Mouse (Mus musculus) megakaryocyte, embryonic 14.5 days (primary cell): ENCODE results near the gene Eif4b.

Experiments
- FLI1 ChIP-seq: IDR thresholded peaks from 2 replicates; pipeline ENCODE4 v1.6.1; 2012; ENCODE audit warnings: low read length, inconsistent platforms, mixed read lengths
- GATA1 ChIP-seq: IDR thresholded peaks from 3 replicates; pipeline ENCODE4 v1.6.1; 2012; ENCODE audit warnings: mixed read lengths, low read length, inconsistent platforms, borderline replicate concordance

DNA sequence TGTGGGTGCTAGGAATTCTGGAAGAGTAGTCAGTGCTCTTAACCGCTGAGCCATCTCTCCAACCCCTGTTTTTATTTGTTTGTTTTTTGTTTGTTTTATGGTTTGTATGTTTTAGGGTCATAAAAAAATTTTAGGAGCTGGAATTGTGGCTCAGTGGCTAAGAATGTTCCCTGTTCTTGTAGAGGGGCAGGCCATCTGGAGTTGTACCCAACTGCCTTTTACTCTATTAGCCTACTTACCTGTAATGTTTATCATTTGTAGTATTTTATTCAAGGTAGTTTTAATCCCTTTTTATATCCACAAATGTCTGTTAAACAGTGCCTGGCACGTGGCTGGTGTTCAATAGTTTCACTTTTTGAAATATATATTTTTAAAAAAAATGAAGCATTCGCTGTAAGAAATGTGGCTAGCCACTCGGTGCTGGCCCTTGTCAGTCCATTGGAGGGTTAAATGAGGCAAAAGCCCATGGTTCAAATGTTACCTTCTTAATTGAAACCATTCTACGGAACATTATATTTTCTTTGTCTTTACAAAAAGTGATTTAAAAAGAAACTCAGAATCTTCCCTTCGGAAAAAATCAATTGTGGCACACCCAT, 512 bp upstream of the Eif4b start:
- TF ChIP-seq GATA1 (no peak), FLI1 (no peak)
